Mouse (Mus musculus) lung, postnatal 4 days (tissue): ENCODE measurements around the gene Olfr1564.
"Not testable (repeated sequence)": the region's sequence is repeated elsewhere in the genome, so short reads cannot be mapped to it uniquely, and the experiment has no call there.

ENCODE experiments used
- DNase-seq, 2 experiments: peaks; one replicate each; pipeline ENCODE4 v3.0.0; 2021

Olfr1564 gene

GRCm38 (mm10) chr17:33221590-33221989 lies at the start of gene Olfr1564:
TSS of gene Olfr1564 (minus strand) at chr17:33221690.
- no peak for DNase-seq

GRCm38 (mm10) chr17:33268907-33269306 lies 47.4 kb upstream of the Olfr1564 start:
- DNase-seq, result no peak

GRCm38 (mm10) chr17:33264376-33264775 lies 42.9 kb upstream of the Olfr1564 start, which contains the start of gene Olfr63:
TSS of gene Olfr63 (plus strand) at chr17:33264676.
- no peak for DNase-seq

- not testable (repeated sequence) for DNase-seq
Measured at GRCm38 (mm10) chr17:33255319-33255657, 33.8 kb upstream of the Olfr1564 start.

GRCm38 (mm10) chr17:33254530-33255318 lies 33.2 kb upstream of the Olfr1564 start, which contains the start of gene Zfp955a:
TSS of gene Zfp955a (minus strand) at chr17:33255145.
- DNase-seq, result not testable (repeated sequence)

DNA sequence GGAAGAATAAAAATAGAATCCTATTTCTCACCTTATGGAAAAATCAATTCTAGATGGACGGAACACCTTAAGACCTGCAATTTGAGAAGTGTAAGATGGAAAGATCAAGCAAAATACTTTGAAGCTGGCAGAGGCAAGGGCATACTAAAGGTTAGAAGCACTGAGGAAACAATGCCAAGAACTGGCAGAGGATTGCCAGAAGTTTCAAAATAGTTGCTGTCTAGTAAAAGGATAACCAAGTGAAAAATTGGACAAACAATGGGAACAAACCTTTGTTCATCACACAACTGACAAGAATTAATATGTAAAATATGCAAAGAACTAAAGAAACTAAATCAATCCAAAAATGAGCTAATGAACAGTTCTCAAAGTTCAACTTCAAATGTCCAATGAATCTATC lies 15.2 kb upstream of the Olfr1564 start:
- not testable (repeated sequence) for DNase-seq

DNA sequence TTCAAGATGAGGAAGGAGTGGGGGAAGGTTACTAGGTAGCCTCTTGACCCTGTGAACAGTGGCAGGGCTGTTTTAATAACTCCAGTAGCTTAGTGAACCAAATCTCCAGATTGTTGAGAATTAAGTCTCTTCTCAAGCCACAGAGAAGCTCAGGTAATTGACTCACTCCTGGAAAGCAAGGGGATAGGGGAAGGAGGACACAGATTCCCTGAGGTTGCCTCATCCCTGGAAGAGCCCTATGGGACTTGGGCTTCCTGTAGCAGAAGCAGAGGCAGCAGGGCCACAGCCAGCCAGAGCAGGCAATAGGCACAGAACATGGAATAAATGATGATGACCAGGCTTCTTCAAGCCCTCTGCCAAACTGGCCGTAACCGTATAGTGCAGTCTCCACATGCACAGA lies 30.5 kb downstream of the Olfr1564 start, which contains the start of gene Olfr239:
Gene Olfr239, plus strand, starts transcription at position 301 of the 400 bp plus-strand sequence.
- not testable (repeated sequence) for DNase-seq

GRCm38 (mm10) chr17:33168147-33168546 lies 53.3 kb downstream of the Olfr1564 start, which contains the start of gene Olfr55:
TSS of gene Olfr55 (plus strand) at chr17:33168447.
- not testable (repeated sequence) for DNase-seq
